Mouse (Mus musculus): ENCODE data around the gene Ypel4. TPM values are rescaled to one million over a fixed set of nuclear protein-coding genes. Genes with fewer than 3 reads are reported as not detected.

Ypel4 gene
- polyA plus RNA-seq, 1 experiment from 2014 or later: 49.8 TPM

- no peak for ATAC-seq
- Histone ChIP-seq H3K4me2 (no peak overlapping the region), H3K9me3 (replicated peaks) (no peaks in the 10 kb centered on the region), H3K9ac (no peak overlapping the region), H3K27ac (no peak overlapping the region), H3K36me3 (0 out of 2 replicates have a peak, but pooled peaks cover 3% of the 10 kb centered on the region), H3K4me1 (peaks cover 10% of the 10 kb centered on the region), H3K4me3 (no peak overlapping the region), H3K27me3 (replicated peaks) (peaks cover 64% of the 10 kb centered on the region)
- 64% methylated on average over 4 of the region's 4 CpGs for WGBS (ENCODE audit: insufficient replicate concordance)
Observed at GRCm38 (mm10) chr2:84772454-84772853, 38.6 kb downstream of the Ypel4 start.

DNA sequence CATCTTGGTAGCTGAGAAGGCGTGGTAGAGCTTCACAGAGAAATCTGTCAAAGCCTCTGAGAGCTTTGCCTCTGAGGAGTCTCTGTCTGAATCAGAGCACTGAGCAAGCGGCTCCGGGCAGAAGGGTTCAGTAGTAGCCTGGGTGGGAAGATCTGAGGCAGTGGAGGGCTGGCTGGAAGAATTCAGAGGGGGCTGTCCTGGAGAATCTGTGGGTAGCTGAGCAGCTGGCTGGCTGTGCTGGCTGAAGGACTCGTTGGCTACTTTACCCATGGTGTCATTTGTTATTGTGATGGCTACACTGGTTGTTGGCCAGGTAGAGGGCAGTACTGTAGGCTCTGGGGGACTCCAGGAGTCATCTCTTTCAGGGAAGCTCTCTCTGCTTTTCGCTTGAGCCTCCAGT lies 39.3 kb downstream of the Ypel4 start:
- no peak overlapping the region for H3K9ac ChIP-seq
- no peaks in the 10 kb centered on the region for H3K9me3 ChIP-seq (replicated peaks)
- no peak overlapping the region for H3K4me3 ChIP-seq
- H3K4me1 ChIP-seq: peaks cover 10% of the 10 kb centered on the region
- H3K27ac ChIP-seq: no peak overlapping the region
- ATAC-seq: no peak
- no peak overlapping the region for H3K4me2 ChIP-seq
- 57% methylated on average over 5 of the region's 5 CpGs for WGBS (ENCODE audit: insufficient replicate concordance)
- peaks cover 71% of the 10 kb centered on the region for H3K27me3 ChIP-seq (replicated peaks)
- H3K36me3 ChIP-seq: 0 out of 2 replicates have a peak, but pooled peaks cover 3% of the 10 kb centered on the region

GRCm38 (mm10) chr2:84774751-84775150 lies 40.9 kb downstream of the Ypel4 start:
- peak overlapping the region; percentile 37; the same call in 1 of the 2 replicates for H3K27ac ChIP-seq
- peaks cover 82% of the 10 kb centered on the region for H3K27me3 ChIP-seq (replicated peaks)
- peak; percentile 58 for ATAC-seq
- WGBS (ENCODE audit: insufficient replicate concordance): 12% methylated on average over 14 of the region's 15 CpGs
- H3K4me1 ChIP-seq: peaks cover 10% of the 10 kb centered on the region
- H3K9me3 ChIP-seq (replicated peaks): no peaks in the 10 kb centered on the region
- H3K9ac ChIP-seq: peak overlapping the region; percentile 47
- peak overlapping the region; percentile 38 for H3K4me3 ChIP-seq
- peak overlapping the region; percentile 48 for H3K4me2 ChIP-seq
- 0 out of 2 replicates have a peak, but pooled peaks cover 3% of the 10 kb centered on the region for H3K36me3 ChIP-seq

DNA sequence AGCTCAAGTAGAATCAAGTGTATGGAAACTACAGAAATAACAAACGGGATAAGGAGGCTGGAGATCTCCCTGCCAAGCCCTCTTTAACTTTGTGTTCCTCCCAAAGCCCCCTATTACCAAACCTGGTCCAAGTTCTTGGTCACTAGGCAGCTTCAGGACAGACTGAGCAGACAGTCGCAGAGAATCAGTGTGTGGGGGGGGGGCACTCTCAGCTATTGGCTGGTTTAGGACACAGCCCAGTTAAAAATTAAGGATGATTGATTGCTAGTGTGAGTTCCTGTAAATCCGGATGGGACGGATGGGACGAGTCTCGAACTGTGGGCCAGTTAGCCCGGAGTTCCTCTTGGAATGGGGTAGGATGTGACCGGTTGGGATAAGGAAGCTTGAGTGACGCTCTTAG lies 41.4 kb downstream of the Ypel4 start, which contains the start of gene Serping1:
Serping1 (minus strand) TSS at position 204 of the 400 bp plus-strand sequence.
- Histone ChIP-seq H3K4me3 (peak within 1 kb of the TSS; percentile 38), H3K4me1 (peaks cover 10% of the 10 kb centered on the region), H3K36me3 (0 out of 2 replicates have a peak, but pooled peaks cover 3% of the 10 kb centered on the region), H3K9ac (peak within 1 kb of the TSS; percentile 47), H3K4me2 (peak within 1 kb of the TSS; percentile 48), H3K27me3 (replicated peaks) (peaks cover 78% of the 10 kb centered on the region), H3K9me3 (replicated peaks) (no peaks in the 10 kb centered on the region), H3K27ac (peak within 1 kb of the TSS; percentile 37; the same call in 1 of the 2 replicates)
- ATAC-seq: peak; percentile 56
- WGBS (ENCODE audit: insufficient replicate concordance): 68% methylated on average over 9 of the region's 9 CpGs

DNA sequence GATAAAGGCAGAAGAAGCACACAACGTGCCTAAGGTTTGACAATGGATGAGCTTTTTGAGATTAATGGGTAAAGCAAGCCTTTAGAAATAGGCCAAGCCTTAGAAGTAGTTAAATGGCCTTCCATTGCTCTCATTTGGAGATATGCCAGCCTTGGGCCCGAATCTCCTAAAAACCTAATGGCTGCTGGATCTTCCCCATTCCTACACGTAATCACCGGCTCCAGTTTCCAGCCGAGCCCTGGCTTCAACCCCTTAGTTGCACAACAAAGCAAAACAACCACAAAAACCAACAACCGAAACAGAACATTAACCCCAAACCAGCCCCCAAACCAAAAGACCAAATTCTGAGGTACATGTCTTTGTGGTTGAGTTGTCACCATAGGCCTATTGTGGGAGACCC lies 41.8 kb downstream of the Ypel4 start:
- Histone ChIP-seq H3K4me1 (peaks cover 10% of the 10 kb centered on the region), H3K9me3 (replicated peaks) (no peaks in the 10 kb centered on the region), H3K27me3 (replicated peaks) (peaks cover 74% of the 10 kb centered on the region), H3K27ac (no peak overlapping the region), H3K36me3 (0 out of 2 replicates have a peak, but pooled peaks cover 3% of the 10 kb centered on the region), H3K4me3 (no peak overlapping the region), H3K4me2 (no peak overlapping the region), H3K9ac (no peak overlapping the region)
- ATAC-seq: no peak
- WGBS (ENCODE audit: insufficient replicate concordance): 59% methylated on average over 6 of the region's 6 CpGs

DNA sequence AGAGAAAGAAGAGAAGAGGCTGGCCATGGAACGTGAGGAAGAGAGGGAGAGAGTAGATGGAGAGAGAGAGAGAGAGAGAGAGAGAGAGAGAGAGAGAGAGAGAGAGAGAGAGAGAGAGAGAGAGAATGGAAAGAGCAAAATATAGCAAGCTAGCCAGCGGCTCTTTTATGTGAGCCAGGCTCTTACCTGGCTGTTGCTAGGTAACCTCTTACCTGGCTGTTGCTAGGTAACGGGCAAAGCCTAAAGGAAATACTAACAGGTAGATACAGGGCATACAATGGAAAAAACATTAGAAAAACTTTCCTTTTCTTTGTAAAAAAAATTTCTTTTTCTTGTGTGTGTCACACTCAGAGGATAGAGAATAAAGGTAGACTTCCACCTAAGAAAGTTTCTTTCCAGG lies 43.8 kb downstream of the Ypel4 start:
- Histone ChIP-seq H3K4me3 (no peak overlapping the region), H3K9ac (no peak overlapping the region), H3K4me1 (peaks cover 10% of the 10 kb centered on the region), H3K9me3 (replicated peaks) (no peaks in the 10 kb centered on the region), H3K36me3 (0 out of 2 replicates have a peak, but pooled peaks cover 3% of the 10 kb centered on the region), H3K27ac (no peak overlapping the region), H3K27me3 (replicated peaks) (peaks cover 63% of the 10 kb centered on the region), H3K4me2 (no peak overlapping the region)
- 53% methylated on average over 3 of the region's 3 CpGs for WGBS (ENCODE audit: insufficient replicate concordance)
- no peak for ATAC-seq

DNA sequence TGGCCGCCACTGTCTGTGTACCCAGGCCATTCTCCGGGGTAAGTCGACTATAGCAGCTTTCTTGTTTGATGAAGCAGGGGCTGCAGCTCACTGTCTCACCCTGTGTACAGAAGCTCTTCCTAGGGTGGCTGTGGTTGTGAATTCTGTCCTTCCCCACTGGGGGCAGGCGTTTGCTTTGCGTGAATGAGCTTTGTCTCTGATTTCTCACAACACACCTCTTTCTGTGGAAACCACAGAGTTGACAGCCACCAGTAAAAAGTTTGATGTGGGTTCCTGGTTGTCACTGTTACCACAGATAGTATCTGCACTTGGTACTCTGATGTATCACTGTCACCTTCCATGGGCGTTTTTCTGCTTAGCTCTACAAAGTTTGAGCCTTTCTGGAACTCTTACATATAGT lies 45.4 kb downstream of the Ypel4 start:
- Histone ChIP-seq H3K27ac (no peak overlapping the region), H3K9me3 (replicated peaks) (no peaks in the 10 kb centered on the region), H3K4me3 (no peak overlapping the region), H3K9ac (no peak overlapping the region), H3K27me3 (replicated peaks) (peaks cover 49% of the 10 kb centered on the region), H3K36me3 (no peaks in the 10 kb centered on the region), H3K4me2 (no peak overlapping the region), H3K4me1 (peaks cover 11% of the 10 kb centered on the region)
- WGBS (ENCODE audit: insufficient replicate concordance): 38% methylated on average over 6 of the region's 6 CpGs
- ATAC-seq: no peak

DNA sequence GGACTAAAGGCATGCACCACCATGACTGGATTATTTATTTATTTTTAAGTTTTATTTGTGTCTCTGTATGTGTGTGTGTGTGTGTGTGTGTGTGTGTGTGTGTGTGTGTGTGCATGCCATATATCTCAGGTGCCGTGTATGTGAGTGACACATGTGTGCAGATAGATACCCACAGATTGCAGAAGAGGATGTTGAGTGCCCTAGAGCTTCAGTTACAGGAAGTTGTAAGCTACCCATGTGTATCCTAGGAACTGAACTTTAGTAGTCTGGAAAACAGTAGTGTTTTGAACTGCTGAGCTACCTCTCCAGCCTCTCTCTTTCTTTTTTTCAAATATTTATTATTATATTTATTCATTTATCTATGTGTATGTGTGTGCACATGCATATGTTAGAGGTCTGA lies 49.5 kb downstream of the Ypel4 start:
- peaks cover 10% of the 10 kb centered on the region for H3K4me1 ChIP-seq
- no peak for ATAC-seq
- H3K4me3 ChIP-seq: no peak overlapping the region
- no peak overlapping the region for H3K9ac ChIP-seq
- H3K36me3 ChIP-seq: no peaks in the 10 kb centered on the region
- H3K9me3 ChIP-seq (replicated peaks): no peaks in the 10 kb centered on the region
- no peak overlapping the region for H3K4me2 ChIP-seq
- 18% methylated on average over 1 of the region's 1 CpGs for whole genome bisulfite sequencing (ENCODE audit: insufficient replicate concordance)
- no peak overlapping the region for H3K27ac ChIP-seq
- peaks cover 30% of the 10 kb centered on the region for H3K27me3 ChIP-seq (replicated peaks)

- peaks cover 27% of the 10 kb centered on the region for H3K27me3 ChIP-seq (replicated peaks)
- no peak overlapping the region for H3K9ac ChIP-seq
- ATAC-seq: no peak
- no peaks in the 10 kb centered on the region for H3K36me3 ChIP-seq
- 0 out of 2 replicates have a peak overlapping the region, but pooled peaks have one; percentile 17 for H3K27ac ChIP-seq
- H3K9me3 ChIP-seq (replicated peaks): no peaks in the 10 kb centered on the region
- H3K4me2 ChIP-seq: no peak overlapping the region
- no peak overlapping the region for H3K4me3 ChIP-seq
- WGBS (ENCODE audit: insufficient replicate concordance): 49% methylated on average over 3 of the region's 3 CpGs
- H3K4me1 ChIP-seq: peaks cover 15% of the 10 kb centered on the region
Observed at GRCm38 (mm10) chr2:84783840-84784566, 50.1 kb downstream of the Ypel4 start.

MicroRNAs encoded within 50 kb of the gene (microRNA counts, 519-probe panel; counts per million panel counts)
- 7,021 counts per million, percentile 96 among the panel's probes with 10 or more counts for microRNA mmu-miR-130a

Small RNA genes lying within 50 kb of the gene (microRNA-seq; reads per million reads assigned to microRNA genes)
- 26,891 reads per million, percentile 98 among the genes with 10 or more reads in this experiment for gene Mir130a

Other genes with a start within 250 kb of the Ypel4 start
- 18.6 and 20.5 TPM in 2 replicates for gene Ctnnd1, start 83.3 kb upstream of the Ypel4 start, polyA plus RNA-seq (2016; fragmentation: Nextera tagmentation; extraction: Ambion mirVana)
- gene Btbd18, start 75.0 kb upstream of the Ypel4 start, polyA plus RNA-seq (2016; fragmentation: Nextera tagmentation; extraction: Ambion mirVana): 0.04 and 0.10 TPM in 2 replicates
- gene Selenoh, start 63.3 kb upstream of the Ypel4 start, polyA plus RNA-seq (2016; fragmentation: Nextera tagmentation; extraction: Ambion mirVana): 163 and 165 TPM in 2 replicates
- gene Gm28635, start 56.0 kb upstream of the Ypel4 start, polyA plus RNA-seq (2016; fragmentation: Nextera tagmentation; extraction: Ambion mirVana): not detected in 2 replicates
- gene Med19, start 55.7 kb upstream of the Ypel4 start, polyA plus RNA-seq (2016; fragmentation: Nextera tagmentation; extraction: Ambion mirVana): 27.2 and 28.1 TPM in 2 replicates
- 86.3 and 88.8 TPM in 2 replicates for gene Tmx2, start 54.9 kb upstream of the Ypel4 start, polyA plus RNA-seq (2016; fragmentation: Nextera tagmentation; extraction: Ambion mirVana)
- gene Zdhhc5, start 18.9 kb upstream of the Ypel4 start, polyA plus RNA-seq (2016; fragmentation: Nextera tagmentation; extraction: Ambion mirVana): 28.1 and 29.3 TPM in 2 replicates
- 57.2 and 59.8 TPM in 2 replicates for gene Clp1, start 6.7 kb upstream of the Ypel4 start, polyA plus RNA-seq (2016; fragmentation: Nextera tagmentation; extraction: Ambion mirVana)
- gene Gm19426, start 9.6 kb downstream of the Ypel4 start, polyA plus RNA-seq (2016; fragmentation: Nextera tagmentation; extraction: Ambion mirVana): 3.8 and 3.9 TPM in 2 replicates
- gene Serping1, start 41.4 kb downstream of the Ypel4 start, polyA plus RNA-seq (2016; fragmentation: Nextera tagmentation; extraction: Ambion mirVana): 30.8 and 32.3 TPM in 2 replicates
- 293 and 321 TPM in 2 replicates for gene Ube2l6, start 64.8 kb downstream of the Ypel4 start, polyA plus RNA-seq (2016; fragmentation: Nextera tagmentation; extraction: Ambion mirVana)
- gene Smtnl1, start 88.6 kb downstream of the Ypel4 start, polyA plus RNA-seq (2016; fragmentation: Nextera tagmentation; extraction: Ambion mirVana): 0.29 and 0.43 TPM in 2 replicates
- 50.9 and 54.3 TPM in 2 replicates for gene Timm10, start 92.9 kb downstream of the Ypel4 start, polyA plus RNA-seq (2016; fragmentation: Nextera tagmentation; extraction: Ambion mirVana)
- 153 and 162 TPM in 2 replicates for gene Slc43a1, start 104.8 kb downstream of the Ypel4 start, polyA plus RNA-seq (2016; fragmentation: Nextera tagmentation; extraction: Ambion mirVana)
- gene Rtn4rl2, start 152.7 kb downstream of the Ypel4 start, polyA plus RNA-seq (2016; fragmentation: Nextera tagmentation; extraction: Ambion mirVana): 0.29 and 0.31 TPM in 2 replicates
- gene Slc43a3, start 202.5 kb downstream of the Ypel4 start, polyA plus RNA-seq (2016; fragmentation: Nextera tagmentation; extraction: Ambion mirVana): 127 and 128 TPM in 2 replicates
- 27.7 and 79.1 TPM in 2 replicates for gene Prg2, start 246.4 kb downstream of the Ypel4 start, polyA plus RNA-seq (2016; fragmentation: Nextera tagmentation; extraction: Ambion mirVana)